Mouse (Mus musculus): ENCODE data around the gene Oxsr1.
"Not testable (repeated sequence)": the region's sequence is repeated elsewhere in the genome, so short reads cannot be mapped to it uniquely, and the experiment has no call there.

The Oxsr1 gene

DNA sequence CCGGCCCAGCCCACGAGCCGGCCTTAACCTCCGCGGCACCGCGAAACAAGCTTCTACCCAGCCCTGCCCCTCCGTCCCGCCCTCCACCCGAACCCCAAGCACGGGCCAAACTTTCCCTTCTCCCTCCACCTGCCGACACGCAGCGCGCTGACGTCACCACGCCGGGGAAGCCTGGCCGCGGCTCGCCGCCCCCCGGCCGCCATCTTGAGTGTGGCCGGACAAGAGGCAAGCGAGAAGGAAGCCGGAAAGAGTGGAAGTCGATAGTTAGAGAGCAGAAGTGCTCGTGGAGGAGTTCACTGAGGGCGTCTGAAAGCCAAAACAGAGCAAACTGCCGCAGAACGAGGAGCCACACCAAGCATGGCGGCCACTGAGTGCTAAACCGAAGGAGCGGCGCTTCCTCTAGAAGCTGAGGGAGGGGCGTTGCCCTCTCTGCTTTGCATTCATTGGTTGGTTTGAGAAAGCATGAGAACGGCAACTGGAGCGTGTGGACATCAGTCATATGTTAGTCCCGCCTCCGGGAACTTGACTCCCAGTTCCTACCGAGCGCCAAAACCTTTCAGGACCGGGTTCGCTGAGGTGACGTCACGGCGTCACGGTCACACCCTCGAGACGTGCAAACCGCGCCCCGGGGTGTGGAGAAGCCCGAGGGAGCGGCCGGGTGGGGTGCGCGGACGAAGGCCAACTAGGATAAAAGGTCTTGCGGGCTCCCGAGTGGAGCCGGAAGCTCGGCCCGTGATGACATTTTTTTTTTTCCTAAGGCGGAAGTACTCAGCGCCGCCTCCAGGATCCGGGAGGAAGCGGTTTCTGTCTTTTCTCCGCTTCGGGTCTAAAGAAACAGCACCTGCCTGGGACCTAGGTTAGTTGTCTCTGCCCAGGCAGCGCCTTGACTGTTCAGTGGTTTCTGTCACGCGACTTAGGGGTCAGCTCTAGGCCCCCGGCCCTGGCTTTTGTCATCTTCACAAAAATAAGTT lies at the start of gene Oxsr1:
Oxsr1 (minus strand) TSS at position 139 of the 971 bp plus-strand sequence.
- peak; percentile 96 for DNase-seq (ENCODE audit: low spot score)

- no peak for DNase-seq (ENCODE audit: low spot score)
Measured at GRCm38 (mm10) chr9:119371251-119371650, 49.0 kb upstream of the Oxsr1 start.

DNA sequence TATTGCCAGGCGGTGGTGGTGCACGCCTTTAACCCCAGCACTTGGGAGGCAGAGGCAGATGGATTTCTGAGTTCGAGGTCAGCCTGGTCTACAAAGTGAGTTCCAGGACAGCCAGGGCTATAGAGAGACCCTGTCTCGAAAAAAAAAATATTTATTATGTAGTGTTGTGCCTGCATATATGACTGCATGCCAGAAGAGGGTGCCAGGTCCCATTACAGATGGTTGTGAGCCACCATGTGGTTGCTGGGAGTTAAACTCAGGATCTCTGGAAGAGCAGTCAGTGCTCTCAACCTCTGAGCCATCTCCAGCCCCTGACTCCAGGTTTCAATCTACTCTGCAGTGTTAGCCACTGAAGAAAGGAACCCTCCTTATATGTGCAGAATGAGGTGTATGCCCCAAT lies 48.5 kb upstream of the Oxsr1 start:
- DNase-seq (ENCODE audit: low spot score), result not testable (repeated sequence)

- no peak for DNase-seq (ENCODE audit: low spot score)
Measured at GRCm38 (mm10) chr9:119368367-119368766, 46.1 kb upstream of the Oxsr1 start.

GRCm38 (mm10) chr9:119365284-119365683 lies 43.1 kb upstream of the Oxsr1 start, which contains the start of gene Slc22a14:
Slc22a14 (minus strand) TSS chr9:119365553.
- DNase-seq (ENCODE audit: low spot score), result no peak

DNA sequence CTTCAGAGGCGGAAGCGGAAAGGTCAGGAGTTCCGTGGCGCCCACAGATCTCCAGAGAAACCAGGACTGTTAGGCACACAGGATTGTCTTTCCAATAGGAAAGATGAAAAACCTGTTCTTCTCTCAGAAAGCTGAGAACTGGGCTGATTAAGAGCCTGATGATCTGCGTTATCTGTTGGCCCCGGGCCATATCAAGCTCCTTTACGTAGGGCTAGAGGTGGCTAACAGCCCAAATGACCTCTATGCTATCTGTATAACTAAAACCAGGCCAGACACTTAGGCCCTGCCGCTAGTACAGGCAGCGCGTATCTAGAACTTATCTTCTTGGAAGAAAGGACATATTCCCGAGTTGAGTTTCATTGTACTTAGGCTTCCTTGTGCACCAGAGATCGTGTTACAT lies 41.0 kb upstream of the Oxsr1 start:
- no peak for DNase-seq (ENCODE audit: low spot score)

DNA sequence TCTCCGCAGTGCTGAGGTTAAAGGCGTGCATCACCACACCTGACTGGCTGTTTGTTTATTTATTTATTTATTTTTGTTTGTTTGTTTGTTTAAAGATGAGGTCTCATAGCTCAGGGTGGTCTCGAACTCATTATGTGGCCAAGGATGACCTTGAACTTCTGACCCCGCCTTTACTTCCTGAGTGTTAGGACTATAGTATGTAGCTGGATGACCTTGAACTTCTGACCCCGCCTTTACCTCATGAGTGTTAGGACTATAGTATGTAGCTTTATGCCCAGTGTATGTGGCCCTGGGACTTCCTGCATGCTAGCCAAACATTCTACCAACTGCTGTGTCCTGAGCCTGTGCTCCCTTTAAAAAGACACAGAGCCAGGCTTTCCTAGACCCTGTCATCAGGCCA lies 39.2 kb upstream of the Oxsr1 start:
- DNase-seq (ENCODE audit: low spot score), result no peak

DNA sequence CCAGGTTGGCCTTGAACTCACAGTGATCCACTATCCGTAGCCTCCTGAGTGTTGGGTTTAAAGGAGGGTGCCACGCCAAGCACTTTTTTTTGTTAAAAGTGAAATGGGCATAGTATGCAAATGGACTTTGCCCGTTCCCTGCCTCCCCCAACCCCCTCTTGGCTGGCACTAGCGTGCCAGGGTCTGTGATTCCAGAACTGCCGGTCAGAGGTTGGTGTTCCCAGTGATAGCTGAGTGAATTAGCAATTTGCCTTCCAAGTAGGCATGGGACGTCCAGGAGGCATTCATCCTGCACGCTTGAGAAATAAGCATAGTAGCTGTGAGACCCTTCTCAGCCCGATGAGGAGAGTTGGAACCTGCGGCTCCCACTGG lies 35.8 kb upstream of the Oxsr1 start:
- DNase-seq (ENCODE audit: low spot score), result no peak

DNA sequence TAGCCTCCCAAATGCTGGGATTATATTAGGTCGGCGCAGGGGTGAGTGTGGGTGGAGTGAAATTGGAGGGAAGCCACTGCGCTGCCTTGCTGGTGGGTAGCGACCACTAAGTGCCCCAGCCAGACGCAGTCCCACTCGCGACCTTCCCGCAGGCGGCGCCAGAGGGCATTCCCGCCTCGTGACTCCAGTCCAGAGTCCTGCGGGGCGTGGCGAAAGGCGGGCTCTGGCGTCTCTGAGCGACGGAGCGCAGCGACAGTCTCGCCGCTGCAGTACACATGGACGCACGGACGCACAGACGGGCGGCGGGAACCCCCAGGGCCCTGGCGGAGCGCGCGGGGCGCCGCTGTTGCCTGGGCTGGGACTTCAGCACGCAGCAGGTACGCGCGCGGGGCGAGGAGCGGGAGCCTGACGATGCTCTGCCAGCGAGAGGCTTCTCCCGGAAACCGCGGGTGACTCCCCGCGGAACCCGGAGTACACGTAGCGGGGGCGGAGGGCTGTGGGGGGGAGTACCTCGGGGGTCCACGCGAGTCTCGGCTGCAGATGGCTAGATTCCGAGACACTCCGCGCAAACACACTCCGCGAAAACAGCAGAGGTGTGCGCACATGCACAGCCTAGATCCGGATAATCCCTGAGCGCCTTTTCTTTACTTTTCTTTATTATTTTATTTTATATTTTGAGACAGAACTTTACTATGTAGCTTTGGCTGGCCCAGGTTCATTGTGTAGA lies 35.3 kb upstream of the Oxsr1 start, which contains the start of gene Xylb:
Xylb (plus strand) TSS at position 51 of the 727 bp plus-strand sequence.
- DNase-seq (ENCODE audit: low spot score), result peak; percentile 77

DNA sequence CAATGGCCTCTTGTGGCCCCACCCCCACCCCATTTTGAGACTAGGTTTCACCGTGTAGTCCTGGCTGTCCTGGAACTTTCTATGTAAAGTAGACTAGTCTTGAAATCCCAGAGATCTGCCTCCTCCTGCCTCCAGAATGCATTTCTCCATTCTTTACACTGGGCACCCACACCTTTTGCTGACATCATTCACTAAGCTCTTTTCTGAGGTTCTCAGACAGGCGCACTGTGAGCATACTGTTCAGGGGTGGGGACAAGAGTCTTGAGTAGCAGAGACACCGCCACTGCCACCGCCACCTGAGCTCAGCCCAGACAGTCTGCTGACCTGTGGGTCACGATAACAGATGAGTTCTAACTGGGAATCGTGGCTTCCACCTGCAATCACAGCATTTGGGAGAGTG lies 33.7 kb upstream of the Oxsr1 start:
- DNase-seq (ENCODE audit: low spot score), result no peak

DNA sequence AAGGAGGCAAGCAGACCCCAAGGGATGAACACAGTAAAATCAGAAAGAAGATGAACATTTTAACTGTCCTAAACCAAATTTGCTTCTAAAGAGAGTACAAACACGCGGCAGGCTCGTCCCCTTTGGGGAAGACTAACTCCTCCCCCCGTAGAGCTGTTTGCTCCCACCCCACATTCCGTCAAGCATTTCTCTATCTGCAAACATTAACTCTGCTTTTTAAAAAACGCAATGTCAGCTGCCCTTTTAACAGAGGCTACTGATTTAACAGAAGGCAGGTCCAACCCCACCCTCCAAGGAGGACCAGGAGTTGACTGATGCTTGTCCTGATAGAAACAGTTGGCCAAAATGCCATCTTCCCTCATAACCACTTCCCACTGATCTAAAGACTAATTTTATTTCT lies 31.7 kb upstream of the Oxsr1 start:
- no peak for DNase-seq (ENCODE audit: low spot score)

DNA sequence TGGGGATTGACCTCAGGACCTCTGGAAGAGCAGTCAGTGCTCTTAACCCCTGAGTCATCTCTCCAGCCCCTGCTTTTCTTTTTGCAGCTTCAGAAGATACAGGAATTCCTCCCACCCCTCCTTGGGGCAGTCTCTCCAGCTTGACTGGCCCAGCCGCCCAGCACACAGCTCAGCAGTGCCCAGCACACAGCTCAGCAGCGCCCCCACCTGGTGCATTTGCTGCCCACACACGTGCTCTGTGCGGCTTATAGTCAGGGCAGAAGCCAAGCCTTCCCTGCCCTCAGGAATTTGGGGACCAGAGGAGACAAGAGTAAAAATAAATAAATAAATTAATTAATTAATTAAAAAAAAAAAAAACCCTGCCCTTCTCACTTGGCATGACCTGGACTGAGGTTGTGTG lies 29.8 kb upstream of the Oxsr1 start:
- DNase-seq (ENCODE audit: low spot score), result peak; percentile 57

DNA sequence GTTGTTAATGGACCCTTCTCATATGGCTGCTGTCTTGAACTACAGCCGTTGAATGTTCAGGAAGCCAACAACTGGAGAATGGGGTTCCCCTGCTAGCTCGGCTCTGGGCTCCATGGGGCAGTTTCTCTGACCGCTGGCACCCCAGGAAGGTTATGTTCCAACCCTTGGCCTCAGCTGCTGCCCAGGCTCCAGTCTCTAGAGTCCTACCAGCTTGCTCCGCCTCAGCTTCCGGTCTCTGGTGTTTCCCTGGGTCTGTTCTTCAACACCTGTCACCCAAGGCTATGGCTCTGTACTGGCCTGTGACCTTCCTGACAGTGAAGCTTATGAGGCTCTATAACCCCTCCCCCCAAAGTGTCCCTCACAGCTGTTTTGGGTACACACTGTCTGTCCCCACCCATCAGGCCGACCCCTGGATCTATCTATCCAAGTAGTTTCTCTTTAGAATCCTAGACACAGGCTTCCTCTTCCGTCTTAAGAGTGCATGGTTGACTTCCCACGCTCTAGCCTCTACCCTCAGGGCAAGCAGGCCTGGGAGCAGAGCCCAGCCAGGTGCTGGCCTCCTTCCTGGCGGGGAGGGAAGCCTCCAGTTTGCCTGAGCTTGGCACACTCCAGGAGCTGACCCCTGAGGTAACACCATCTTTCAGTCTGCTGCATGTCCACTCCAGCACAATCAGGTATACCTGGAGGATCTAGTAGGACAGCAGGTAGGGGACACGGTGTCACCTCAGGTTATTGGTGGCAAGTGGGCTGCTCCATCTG lies 28.9 kb upstream of the Oxsr1 start:
- DNase-seq (ENCODE audit: low spot score), result no peak

GRCm38 (mm10) chr9:119350531-119350930 lies 28.3 kb upstream of the Oxsr1 start:
- DNase-seq (ENCODE audit: low spot score), result no peak

DNA sequence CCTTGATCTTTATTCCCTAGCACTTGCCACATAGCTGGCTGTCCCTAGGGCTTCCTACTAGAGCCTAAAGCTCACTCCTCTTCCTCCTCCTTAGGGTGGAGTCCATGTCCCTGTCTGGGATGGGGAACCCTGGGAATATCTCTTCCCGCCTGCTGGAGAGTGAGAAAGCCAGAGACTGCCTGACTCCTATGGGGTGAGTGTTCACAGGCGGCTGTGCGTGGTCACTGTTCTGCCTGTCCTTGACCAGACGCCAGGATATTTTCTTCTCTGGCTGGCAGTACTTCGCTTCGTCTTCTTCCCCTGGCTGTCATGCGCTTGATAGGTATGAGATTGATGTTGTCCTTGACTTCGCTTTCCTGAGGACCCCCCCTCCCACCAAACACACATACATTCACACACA lies 24.1 kb upstream of the Oxsr1 start:
- DNase-seq (ENCODE audit: low spot score), result no peak

DNA sequence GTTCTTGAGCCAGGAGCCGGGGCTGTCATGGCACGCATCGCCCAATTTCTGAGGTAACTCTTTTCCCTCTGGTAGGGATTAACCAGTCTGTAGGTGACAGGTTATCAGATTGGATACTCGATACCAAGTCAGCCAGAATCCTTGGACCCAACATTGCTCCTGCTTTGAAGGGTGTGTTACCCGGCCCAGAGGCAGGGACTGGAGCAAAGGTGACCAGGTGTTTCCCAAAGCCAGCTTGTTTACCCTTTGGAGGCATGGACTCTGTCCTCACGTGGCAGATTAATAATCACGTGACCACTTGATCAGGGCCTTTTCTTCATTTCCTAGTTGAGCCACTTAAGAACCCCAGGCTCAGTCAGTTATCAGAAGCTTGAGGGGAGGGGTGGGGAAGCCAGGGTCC lies 20.5 kb upstream of the Oxsr1 start:
- DNase-seq (ENCODE audit: low spot score), result no peak

DNA sequence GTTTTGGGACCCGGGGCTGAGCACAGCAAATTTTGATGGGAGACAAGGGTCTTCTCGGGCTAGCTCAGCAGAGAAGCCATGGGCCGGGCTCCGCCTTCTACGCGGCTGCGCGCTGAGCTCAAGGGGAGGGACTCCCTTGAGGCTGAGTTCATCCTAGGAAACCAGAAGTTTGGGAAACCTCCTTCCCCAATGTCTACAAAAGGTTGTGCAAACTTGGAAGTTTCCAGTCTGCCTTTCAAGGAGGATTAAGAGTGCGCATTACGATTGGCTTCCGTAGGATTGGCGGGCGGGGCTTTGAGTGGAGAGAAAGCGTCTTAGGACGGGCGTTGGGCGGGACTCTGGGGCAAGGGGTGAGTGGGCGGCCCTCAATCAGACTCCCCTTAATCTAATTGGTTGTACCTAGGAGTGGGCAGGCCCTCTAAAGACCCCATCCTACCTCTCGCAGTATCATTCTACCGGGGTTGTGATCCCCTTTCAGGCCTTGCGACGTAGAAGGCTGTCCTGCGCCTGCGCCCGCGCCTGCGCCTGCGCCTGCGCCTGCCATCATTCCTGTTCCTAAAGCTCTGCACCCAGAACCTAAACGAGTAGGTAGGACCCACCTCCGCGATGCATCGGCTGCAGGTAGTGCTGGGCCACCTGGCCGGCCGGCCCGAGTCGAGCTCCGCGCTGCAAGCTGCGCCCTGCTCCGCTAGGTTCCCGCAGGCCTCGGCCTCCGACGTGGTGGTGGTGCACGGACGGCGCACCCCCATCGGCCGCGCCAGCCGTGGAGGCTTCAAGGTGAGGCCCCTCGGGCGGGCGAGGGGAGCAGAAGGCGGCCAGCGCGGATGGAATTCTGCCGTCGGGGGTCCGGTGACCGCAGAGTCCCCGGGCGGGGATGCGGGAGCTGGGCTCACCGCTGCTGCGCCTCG lies 18.9 kb upstream of the Oxsr1 start, which contains the start of gene Myd88:
Myd88 (minus strand) TSS at position 503 of the 908 bp plus-strand sequence.
- DNase-seq (ENCODE audit: low spot score), result peak; percentile 81

DNA sequence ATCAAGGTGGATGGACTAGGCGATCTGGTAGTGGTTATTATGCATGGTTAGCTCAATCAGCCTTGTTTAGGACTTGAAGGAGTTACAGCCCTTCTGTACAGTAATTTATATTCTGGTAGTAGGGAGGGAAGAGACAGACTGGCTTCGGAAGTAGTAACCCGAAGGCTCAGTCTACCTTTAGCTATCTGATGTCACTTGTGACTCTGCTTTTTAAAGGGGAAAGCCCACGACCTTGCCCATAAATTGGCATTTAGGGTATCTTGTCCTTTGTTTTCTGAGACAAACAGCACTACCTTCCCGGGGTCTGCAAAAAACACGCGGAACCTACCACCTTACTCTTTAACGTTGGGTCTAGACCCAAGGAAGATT lies 18.0 kb upstream of the Oxsr1 start:
- no peak for DNase-seq (ENCODE audit: low spot score)

DNA sequence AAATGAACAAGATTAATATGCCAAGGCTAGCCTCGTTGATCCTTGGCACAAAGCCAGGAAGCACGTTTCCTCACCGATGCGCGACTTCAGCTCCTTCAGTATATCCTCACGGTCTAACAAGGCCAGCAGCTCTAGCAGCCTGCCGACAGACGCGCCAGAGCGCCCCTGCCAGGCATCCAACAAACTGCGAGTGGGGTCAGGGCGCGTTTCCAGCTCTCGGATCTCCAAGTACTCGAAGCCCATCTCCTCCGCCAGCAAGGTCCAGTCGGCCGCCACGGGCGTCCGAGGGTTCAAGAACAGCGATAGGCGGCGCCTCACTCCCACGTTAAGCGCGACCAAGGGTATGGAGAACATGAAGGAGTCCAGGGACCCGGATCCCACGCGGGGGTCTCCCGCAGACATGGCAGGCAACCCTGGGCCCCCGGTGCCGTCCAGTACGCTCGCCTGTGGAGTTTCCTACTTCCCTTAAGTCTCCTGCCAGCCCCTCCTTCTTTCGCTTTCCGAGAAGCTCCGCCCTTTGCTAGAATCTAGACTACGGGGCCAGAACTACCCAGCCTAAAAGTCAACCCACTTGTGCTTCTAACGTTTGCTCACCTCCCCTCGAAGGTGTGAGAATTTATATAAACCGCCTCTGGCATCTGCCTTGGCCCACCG lies 17.5 kb upstream of the Oxsr1 start, which contains the start of gene Acaa1a:
Acaa1a (plus strand) TSS at position 119 of the 654 bp plus-strand sequence.
- DNase-seq (ENCODE audit: low spot score), result peak; percentile 69

DNA sequence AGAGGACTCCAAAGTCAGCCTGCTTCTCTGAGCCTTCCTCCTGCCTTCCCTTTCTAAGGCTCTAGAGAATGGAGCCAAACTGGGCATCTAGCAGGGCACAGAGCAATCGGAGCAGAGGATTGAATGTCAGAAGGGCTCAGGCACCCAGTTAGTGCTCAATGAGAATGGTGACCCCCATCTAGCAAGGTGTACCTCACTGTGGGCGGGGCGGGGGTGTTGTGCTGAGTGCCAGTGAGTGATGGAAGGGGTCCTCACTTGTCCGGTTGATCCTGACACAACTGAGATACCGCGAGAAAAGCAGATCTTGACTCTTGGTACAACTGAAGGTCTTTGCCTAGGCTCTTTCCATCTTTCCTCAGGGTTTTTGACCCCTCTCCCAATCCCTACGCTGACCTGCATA lies 16.9 kb upstream of the Oxsr1 start:
- no peak for DNase-seq (ENCODE audit: low spot score)

DNA sequence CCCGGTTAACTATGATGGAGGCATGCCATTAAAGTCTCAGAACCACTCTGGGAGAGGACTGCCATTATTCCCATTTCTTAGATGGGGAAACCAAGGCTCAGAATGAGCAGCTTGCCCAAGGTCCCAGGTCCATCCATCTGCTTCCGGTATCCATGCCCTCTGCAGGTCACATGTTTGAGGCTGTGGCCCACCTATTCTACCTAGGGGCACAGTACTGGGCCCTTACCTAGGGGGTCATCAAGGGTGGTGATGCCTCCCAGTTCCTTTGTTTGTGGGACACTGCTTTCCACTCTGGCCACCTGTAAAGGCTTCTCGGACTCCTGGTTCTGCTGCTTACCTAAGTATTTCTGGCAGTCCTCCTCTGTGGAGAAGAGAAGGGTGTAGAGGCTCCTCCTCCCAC lies 16.1 kb upstream of the Oxsr1 start:
- no peak for DNase-seq (ENCODE audit: low spot score)
